Mouse (Mus musculus) layer of hippocampus, adult 9-11 months (tissue): ENCODE measurements around the gene Nubpl.
"Not testable (repeated sequence)": the region's sequence is repeated elsewhere in the genome, so short reads cannot be mapped to it uniquely, and the experiment has no call there.

Experiments
- DNase-seq: peaks from one replicate; pipeline ENCODE4 v3.0.0; 2022

Gene Nubpl

DNA sequence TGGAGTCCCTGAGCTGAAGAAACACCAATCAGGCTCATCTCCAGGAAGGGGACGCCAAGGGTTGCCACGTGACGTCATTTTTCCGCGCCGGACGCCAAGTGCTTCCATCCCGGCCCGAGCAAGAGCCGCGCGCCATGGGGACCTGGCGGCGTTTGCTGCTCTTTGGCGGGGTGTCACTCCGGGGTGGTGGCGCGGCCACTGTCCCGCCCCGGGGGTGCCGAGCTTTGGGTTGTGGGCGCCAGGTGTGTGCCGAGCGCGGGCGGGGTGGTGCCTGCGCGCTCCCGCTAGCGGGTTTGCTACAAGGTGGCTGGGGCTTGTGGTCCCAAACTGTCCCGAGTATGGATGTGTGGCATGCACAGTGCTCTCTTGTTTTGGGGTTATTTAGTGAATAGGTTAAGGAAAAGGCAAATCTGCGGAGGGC, at the start of gene Nubpl:
Nubpl (plus strand) TSS at position 88 of the 421 bp plus-strand sequence.
- DNase-seq: peak; percentile 91

DNA sequence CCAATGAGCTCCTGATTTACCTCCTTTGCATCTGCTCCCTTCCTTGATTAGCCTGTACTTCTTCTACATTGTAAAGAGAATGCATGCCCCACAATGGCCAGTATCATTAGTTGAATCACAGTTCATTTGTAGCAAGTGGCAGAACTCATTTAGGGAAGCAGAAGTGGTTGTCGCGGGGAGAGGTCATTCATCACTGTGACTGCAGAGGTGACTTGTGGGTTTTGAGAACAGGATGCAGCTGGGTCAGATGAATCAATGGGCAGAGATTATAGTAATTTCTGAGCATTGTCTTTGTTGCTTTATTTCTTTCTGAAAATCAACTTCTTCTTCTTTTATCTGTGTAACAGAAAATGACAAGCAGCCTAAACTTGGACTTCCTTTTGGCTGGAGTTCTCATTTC, 48.2 kb upstream of the Nubpl start:
- no peak for DNase-seq

DNA sequence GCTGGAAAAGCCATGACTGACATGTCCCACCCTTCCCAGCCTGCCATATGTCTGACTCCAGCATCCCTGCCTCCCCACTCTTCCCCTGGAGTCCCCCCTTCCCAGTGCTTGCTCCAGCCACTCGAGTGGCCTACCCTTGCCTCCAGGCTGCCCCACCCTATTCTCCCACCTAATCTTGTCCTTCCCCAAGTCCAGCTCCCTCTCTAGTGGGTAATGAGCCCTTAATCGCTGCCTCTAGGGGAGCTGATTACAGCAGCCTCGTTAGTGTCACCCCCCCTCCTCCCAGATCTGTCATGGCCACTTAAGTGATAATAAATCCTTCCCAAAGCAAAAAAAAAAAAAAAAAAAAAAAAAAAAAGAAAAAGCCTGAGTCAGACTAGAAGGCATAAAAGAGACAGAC, 18.2 kb upstream of the Nubpl start:
- DNase-seq: not testable (repeated sequence)

DNA sequence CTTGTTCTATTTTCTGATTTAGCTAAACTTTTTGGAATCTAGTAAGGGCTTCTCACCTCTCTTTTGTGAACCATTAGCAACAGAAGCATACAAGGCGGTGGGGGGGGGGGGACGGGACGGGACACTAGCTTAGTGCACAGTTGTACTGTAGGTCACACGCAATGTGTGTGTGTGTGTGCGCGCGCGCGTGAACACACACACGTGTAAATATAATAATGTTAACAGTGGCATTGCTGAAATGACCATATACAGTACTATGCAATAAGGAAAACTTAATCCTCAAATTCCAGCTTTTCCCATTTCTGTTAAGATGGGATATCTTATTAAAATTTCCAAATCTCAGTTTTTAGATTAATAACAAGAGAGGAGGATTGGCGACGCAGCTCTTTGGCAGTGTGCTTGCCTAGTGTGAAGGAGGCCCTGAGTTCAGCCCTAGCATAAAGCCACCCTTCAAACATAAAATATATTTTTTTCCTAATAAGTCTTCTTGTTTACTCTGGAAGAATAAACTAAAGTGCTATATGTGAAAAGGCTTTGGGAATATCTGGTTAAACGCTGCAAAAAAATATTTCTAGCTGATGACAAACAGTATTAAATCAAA, 388 bp upstream of the Nubpl start:
- DNase-seq: no peak

DNA sequence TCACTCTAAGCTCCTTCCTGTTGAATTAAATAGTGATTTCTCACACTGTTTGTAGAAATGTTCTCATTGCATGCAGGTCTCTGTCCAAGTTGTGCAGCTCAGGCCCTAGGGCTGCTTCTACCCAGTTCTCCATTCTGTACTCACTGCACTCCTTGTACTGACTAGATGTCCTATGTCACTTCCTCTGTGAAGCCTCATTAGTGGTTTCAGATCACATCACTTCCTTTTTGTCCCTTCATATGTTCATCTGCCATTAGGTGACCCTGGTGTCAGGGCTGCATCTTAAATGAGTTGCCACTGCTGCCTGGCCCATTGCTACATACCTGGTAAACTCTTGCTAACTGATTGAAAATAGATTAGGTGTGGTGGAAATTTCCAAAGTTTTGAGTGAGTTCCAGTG, 22.7 kb downstream of the Nubpl start:
- no peak for DNase-seq

DNA sequence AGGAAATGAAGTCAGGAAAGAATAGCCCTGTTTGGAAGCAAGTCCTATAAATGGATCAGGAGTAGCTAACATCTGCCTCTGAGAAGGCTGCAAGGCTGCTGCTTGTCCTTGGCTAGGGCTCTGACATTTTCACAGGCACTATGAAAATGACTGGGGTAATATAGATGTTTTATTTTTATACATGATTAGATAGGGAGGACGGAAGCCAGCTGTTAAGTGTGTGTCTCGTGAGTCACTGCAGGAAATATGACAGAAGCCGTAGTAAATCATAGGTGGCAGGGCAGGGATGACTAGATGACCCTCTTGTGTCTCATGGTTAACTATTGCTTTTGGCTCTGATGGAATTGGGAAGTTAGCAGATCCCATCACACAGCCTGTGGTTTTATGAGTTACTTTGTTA, 28.9 kb downstream of the Nubpl start:
- no peak for DNase-seq

DNA sequence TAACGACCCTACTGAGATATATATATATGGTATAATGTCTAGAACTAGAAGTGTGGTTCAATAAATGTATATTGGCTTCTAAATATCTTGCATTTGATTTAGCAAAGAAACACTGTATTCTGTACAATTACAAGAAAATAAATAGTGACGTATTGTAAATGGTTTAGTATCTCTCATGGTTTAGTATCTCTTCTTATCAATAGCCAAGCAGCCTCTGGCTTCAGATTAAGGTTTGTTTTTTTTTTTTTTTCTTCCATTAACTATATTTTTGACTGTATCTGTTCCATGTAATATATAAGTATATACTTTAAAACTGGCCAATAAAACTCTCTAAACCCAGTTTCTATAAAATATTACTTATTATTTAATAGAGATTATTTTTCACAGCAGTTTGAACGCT, 31.5 kb downstream of the Nubpl start:
- DNase-seq: no peak

DNA sequence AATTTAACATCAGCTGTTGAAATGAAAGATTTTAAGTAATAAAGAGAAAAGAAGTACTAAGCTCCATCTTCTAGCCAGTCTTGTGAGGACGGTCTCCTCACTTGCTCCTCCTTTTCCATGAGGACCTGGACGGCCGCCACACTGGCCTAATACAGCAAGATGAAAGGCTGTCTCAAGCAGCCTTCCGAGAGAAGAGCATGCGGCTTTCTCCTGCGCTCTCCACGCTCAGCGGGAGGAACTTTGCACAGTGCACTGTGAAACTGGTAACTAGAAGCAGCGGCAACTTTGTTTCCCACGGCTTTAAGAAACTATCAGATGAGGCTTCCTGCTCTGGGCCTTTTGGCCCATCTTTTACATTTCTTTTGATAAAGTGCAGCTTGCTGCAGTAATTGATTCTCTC, 34.7 kb downstream of the Nubpl start:
- no peak for DNase-seq

DNA sequence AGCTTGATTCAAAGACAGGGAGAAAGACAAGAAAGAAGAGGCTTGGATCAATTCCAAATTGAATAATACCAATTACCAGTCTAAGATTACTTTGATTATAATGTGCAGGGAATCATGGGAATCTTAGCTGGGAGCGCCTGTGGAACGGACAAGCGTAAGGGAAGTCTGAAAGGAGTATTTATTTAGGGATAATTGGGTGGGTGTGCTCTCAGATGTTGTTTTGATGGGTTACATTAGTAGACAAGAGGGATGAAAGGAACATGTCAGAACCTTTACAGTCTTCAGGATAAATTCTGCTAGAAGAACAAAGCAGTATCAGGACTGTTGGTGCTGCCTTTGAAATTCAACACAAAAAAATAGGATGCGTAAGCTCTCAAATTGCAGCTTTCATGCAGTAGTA, 40.8 kb downstream of the Nubpl start:
- no peak for DNase-seq

DNA sequence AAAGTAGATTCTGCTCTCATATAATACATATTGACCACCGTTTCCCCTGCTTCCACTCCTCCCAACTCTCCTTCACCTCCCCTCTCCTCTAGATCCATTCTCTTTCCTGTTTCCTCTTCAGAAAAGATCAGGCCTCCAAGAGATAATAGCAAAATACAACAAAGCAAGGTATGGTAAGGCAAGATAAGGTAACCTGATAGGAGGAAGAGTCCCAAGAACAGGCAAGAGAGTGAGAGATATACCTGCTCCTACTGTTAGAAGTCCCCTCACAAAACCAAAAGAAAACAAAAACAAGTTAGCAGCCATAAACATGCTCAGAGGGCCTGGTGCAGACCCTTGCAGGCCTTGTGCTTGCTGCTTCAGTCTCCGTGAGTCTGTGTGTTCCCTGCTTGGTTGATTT, 49.1 kb downstream of the Nubpl start:
- no peak for DNase-seq

DNA sequence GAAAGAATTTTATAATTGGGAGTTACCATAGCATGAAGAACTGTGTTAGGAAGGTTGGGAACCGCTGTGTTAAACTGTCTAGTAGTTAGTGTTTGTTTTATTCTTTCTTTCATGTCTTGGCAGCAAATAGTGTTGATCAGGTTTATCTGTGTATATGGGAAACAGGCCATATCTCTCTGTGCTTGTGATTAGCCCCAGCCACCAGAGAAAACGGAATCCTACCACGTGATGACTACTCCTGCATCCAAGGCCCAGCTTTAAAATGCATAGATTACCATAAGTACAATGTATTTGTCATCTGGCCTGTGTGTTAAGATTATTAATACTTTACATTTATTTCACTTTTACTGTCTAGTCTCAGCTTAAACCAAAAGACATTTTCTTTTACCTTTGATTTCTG, 51.9 kb downstream of the Nubpl start:
- no peak for DNase-seq

DNA sequence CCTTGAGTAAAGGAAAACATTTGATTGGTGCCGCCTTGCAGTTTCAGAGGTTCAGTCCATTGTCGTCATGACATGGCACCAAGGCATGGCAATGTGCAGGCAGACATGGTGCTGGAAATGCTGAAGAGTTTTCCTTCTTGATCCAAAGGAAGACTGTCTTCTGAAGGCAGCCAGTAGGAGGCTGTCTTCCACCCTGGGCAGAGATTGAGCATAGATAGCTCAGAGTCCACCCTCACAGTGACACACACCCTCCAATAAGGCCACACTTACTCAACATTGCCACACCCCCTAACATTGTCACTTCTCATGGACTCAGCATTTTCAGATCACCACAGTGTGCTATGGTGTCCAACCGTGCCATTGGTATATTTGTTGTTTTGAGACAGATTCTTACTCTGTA, 54.5 kb downstream of the Nubpl start:
- DNase-seq: no peak

DNA sequence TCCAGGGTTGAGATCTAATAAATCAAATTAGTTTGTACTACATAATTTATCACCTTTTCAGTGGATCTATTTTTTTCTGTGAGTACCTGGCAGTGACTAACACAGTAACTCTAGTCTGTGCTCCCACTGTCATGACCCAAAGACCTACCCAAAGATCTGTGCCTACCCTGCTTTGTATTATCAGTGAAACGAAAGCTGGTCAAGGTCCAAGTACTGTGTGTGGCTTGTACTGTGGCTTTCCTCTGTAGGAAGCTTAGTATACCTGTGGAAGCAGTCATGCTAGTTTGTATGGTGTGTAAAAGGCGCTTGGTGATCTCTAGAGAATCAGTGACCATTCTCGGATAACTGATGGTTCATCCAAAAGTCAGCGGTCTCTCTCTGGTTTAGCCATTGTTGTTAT, 57.4 kb downstream of the Nubpl start:
- no peak for DNase-seq

DNA sequence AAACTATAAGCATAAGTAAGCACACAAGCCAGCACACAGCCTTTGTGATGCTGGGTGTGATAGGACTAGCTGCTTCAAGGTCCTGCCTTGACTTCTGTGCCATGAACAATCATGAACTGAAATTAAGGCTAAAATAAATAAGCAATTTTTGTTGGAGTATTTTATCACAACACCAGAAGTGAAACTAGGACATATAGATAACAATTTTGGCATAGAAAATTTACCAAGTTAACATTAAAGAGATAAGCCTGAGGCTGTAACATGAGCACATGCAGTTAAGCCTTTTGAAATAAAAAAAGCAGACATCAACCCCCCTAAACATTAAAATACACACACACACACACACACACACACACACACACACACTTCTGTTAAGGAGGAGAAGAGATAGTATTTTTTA, 66.9 kb downstream of the Nubpl start:
- no peak for DNase-seq

DNA sequence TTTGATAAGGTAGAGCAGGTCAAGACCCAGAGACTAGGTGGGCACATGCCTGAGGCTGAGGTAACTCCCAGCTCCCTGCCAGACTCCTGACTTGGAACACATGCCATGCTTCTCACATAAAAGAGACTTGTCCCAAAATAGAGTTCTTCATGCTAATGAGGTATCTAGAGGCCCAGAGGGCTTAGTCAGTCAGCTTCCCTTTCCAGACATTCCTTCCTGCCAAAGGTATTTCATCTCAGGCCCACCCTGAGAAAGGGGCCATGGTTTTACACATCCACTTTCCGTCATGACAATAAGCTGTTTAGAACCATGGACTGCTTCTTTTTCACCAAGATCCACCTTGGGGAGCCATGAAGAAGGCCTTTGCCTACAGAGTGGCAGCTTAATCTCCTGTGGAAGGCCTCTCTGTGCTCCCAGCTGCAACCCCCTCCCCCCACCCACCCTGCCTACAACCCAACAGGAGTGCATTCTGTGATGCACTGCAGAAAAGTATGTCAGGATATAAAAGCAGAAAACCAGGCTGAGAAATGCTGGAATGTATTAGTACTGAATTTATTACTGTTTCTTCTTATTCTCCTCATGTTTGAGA, 88.8 kb downstream of the Nubpl start:
- no peak for DNase-seq

DNA sequence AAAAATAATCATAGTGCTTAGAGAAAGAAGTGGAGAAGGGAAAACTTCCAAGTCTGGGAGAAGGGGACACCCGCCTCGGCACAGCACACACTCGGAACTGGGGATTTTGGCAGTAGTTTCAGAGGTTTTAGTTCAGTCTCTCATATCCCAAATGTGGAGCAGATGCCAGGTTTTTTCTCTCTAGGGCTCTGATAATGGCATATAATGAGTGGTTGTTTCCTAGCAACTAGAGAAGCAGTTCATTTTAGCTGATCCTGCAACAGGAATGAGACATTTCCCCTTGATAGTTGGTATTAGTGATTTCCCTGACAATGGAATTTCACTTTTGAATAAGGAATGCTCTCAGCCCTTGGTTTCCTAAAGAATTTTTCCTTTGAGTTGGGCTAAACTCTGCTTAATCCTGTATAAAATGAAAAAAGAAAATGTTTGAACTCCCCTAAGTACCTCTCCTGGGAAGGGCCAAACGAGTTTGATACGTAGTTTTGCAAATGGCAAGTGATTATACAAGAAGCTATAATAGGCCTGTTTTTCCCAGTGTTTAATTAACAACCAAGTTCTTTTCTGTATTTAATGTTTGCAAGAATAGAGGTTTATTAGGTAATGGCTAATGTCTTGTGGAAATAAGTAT, 89.5 kb downstream of the Nubpl start:
- DNase-seq: peak; percentile 80

DNA sequence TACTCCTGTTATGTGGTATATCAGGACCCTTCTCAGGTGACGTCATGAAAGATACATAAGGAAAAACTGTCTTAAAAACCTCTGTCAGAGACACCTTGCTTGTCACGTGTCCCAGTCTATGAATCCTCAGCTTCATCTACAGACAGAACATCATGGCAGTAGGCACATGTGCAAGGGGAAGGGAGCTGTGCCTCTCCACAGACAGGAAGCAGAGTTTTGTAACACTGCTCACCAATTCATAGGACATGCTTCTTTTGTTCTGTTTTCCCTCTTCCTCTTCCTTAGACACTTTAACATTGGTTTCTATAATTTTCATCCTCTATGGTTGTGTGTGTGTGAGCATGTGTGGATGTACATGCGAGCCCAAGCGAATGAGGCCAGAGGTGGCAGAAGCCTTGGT, 100.9 kb downstream of the Nubpl start:
- DNase-seq: no peak

DNA sequence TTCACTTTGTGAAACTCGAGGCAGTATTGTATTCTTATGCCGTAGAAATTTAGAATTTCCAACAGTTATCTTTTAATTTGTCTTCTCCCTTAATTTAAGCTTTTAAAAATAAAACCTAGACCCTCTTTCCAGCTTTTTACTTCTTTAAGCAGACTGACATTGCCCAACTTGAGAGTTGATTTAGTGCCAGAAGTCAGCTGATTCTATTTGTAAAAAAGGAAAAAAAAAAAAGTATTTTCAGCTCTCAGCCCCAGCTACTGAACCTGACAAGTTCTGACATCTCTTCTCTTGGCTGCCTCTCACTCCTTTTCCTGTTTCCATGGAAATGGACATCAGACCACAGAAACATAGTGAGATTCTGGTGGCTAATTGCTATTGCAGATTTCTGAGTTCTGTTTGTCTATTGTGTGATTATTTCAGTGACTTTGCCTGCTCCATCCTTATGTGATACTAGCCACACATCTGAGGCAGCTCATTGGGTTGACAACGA, 111.6 kb downstream of the Nubpl start:
- DNase-seq: peak; percentile 19

DNA sequence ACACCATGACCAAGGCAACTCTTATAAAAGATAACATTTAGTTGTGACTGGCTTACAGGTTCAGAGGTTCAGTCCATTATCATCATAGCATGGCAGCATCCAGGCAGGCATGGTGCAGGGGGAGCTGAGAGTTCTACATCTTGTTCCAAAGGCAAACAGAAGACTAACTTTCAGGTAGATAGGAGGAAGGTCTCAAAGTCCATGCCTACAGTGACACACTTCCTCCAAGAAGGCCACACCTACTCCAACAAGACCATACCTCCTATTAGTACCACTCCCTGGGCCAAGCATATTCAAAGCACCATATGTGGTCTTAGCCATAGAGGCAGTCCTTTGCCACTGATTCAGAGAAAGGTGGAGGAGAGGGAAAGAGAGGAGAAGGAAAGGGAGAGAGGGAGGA, 113.6 kb downstream of the Nubpl start:
- DNase-seq: no peak

DNA sequence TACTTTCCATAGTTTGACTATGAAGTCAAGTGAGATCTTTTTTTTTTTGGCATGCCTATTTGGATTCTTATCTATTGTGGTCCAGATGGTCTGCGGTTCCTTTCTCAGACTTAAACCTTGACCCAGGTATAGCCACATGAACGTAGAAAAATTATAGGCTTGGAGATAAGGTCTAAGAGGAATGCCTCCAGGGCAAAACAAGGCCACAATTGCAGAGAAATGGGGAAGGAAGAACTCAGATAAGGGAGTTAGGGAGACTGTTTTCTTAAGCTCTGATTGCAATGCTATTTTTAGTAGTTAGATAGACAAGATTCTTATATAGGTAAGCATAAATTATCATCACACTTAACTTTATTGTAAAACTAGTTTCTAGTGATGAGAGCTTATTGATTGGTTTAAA, 117.3 kb downstream of the Nubpl start:
- DNase-seq: no peak

DNA sequence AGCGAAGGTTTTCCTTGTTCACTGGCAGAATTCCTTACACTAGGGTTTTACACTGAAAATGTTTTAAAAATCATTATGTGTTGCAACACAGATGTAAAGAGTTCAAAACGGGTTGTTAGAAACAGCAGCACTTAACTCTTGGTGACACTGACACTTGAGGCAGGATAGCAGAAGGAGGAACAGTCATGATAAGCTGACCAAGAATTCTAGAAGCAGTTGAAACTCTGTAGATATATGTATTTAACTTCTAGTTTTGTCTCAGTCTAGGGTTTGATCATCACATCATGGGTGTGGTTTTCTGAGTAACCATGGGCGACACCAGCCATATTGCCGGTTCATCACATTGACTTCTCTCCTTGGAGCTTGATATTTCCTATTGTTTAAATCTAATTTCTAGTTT, 127.4 kb downstream of the Nubpl start:
- DNase-seq: no peak

DNA sequence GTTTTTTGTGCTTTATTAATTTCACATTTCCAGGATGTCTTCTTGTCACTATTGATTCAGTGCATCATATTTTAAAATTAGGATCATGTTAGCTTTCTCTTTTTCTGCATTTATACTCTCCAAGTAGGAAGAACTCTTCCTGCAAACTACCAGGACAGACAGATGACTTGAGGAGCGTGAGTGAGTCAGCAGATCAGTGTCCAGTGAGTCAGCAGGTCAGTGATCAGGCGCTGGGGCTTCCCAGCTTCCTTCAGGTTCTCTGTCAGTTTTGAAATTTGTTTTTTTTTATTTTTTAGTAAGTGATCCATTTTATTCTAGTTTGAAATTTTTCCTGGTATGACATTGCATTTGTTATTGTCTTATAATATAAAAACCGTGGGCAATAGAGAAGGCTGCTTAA, 131.2 kb downstream of the Nubpl start:
- no peak for DNase-seq

DNA sequence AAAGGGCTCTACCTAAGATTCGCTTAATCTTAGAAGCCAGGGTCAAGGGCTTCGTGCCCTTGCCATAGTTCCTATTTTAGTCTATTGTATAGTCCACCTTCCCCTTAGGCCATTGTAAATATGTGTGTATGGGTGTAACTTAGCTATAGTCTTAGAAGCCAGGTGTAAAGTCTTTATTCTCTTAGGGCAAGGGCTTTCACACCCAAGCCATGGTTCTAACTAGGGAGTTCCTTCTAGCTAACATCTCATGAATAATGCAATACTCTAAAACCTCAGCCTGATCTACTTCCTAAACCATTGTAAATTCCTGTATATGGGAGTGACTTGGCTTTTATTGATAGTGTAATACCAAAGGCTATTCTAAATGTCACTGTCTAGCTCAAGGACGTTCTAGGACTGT, 134.4 kb downstream of the Nubpl start:
- not testable (repeated sequence) for DNase-seq

DNA sequence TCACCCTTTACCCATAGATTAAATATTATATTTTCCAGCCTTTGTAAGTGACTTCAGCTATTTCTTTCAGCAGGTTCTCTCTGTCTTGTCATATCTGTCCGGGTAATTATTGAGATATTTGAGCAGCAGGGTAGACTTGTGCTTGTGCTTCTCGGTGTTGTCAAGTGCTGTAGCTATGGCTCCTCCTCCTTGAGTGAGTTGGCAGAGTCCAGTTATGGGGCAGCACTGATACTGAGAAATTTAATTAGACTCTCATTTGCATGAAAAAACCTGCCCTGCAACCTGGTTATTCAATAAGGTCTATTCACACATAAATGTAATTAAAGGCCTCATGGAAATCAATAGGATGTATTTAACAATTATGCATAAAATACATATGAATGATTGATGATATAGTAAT, 145.2 kb downstream of the Nubpl start:
- no peak for DNase-seq

DNA sequence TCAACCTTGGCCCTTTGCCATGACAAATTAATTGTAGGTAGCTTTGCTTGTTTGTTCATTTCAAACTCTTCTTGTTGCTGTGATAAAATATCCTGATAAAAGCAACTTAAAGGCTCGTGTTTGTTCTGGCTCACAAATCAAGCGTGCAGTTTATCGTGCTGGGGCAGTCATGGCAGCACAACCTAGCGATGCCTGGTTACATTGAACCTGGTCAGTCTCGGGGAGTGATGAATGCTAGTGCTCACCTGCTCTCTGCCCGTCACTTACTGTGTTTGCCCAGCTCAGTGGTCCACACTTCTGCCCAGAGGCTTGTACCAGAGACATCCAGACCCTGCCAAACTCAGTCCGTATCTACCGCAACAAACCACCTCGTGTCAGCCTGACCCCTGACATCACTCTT, 149.9 kb downstream of the Nubpl start:
- DNase-seq: no peak
